Mouse (Mus musculus) intestine, embryonic 16.5 days (tissue): ENCODE results near the gene Tbc1d12. TPM values are rescaled to one million over a fixed set of nuclear protein-coding genes. Genes with fewer than 3 reads are reported as not detected.

Experiments used
- ATAC-seq: fragments of 200-750 bp; cut with Nextera tagmentation; 2 replicates; pipeline ENCODE4 v1.8.0; 2017; ENCODE audit warnings: moderate TSS enrichment, moderate library complexity
- H3K27ac ChIP-seq: fragments of 300-500 bp; sonication (generic); 2 replicates; pipeline ENCODE4 v1.5.1; 2014; ENCODE audit warnings: mild to moderate bottlenecking, low read length
- H3K27me3 ChIP-seq: fragments of 300-500 bp; sonication (generic); replicated peaks from 2 replicates; pipeline ENCODE4 v1.6.1; 2014; ENCODE audit warnings: low read length, control low read depth, mixed read lengths; ENCODE audit not compliant: control insufficient read depth, insufficient read depth
- H3K36me3 ChIP-seq: fragments of 300-500 bp; sonication (generic); 2 replicates; pipeline ENCODE4 v1.6.1; 2014; ENCODE audit warnings: low read length, control low read depth; ENCODE audit not compliant: control insufficient read depth, insufficient read depth
- H3K4me1 ChIP-seq: fragments of 300-500 bp; sonication (generic); 2 replicates; pipeline ENCODE4 v1.6.1; 2014; ENCODE audit warnings: low read length, control low read depth, mixed read lengths; ENCODE audit not compliant: control insufficient read depth, insufficient read depth
- H3K4me2 ChIP-seq: fragments of 300-500 bp; sonication (generic); 2 replicates; pipeline ENCODE4 v1.6.1; 2014; ENCODE audit warnings: low read depth, low read length, control low read depth
- H3K4me3 ChIP-seq: fragments of 300-500 bp; sonication (generic); 2 replicates; pipeline ENCODE4 v1.5.1; 2014; ENCODE audit warnings: mild to moderate bottlenecking, low read length
- H3K9ac ChIP-seq: fragments of 300-500 bp; sonication (generic); 2 replicates; pipeline ENCODE4 v1.6.1; 2014; ENCODE audit warnings: low read depth, low read length
- H3K9me3 ChIP-seq: fragments of 300-500 bp; sonication (generic); 2 replicates; pipeline ENCODE4 v1.6.1; 2016; ENCODE audit warnings: low read length, control low read depth; ENCODE audit not compliant: control insufficient read depth
- whole genome bisulfite sequencing: fragments of 180-500 bp; shearing (Covaris S2); extraction: QIAGEN DNeasy Blood & Tissue Kit; methylation state at CpG from one replicate; pipeline ENCODE4 v1.1.7; 2014; 5-methylcytosine and 5-hydroxymethylcytosine counted together
- polyA plus RNA-seq: library from polyadenylated mRNA; unstranded; fragments of >200 nt; fragmentation: Nextera tagmentation; extraction: Ambion mirVana; gene quantifications from 2 replicates; pipeline ENCODE4 v1.2.1, GENCODE M21; 2015

Tbc1d12 gene
- 1.0 TPM in 2 replicates for polyA plus RNA-seq

DNA sequence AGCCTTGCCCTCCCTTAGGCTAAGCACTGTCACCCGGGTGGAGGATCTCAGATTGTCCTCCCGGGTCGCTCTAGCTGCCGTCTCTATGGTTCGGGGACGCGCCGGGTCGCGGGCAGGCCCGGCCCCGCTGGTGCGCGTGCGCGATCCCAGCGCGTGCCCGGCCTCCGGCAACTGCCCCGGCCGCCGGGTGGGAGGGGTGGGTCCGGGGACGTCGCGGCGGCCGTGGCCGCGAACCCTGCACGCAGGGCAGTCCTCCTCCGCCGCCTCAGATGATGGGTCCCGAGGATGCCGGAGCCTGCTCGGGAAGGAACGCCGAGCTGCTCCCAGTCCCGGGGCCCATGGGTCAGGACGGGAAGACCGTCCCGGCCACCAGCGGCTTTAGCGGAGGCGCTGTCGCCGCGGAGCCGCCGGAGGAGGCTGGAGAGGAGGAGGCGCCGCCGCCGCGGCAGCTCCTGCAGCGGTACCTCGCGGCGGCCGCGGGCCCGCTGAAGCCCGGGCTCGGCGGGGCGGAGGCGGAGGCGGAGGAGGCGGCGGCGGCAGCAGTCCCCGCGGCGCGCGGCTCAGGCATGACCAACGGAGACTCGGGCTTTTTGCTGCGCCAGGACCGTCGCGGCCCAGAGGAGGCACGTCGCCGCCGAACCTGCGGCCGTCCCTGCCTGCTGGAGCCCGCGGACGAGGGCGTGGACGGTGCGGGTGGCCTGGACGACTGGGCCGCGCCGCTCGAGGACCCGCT, at the start of gene Tbc1d12:
Gene Tbc1d12, plus strand, starts transcription at position 142 of the 733 bp plus-strand sequence.
- peak within 1 kb of the TSS; percentile 86 for H3K9ac ChIP-seq
- WGBS, result under 1% methylated on average over 63 of the region's 101 CpGs
- H3K27ac ChIP-seq, result peak within 1 kb of the TSS; percentile 86
- ATAC-seq, result peak; percentile 94
- 0 out of 2 replicates have a peak, but pooled peaks cover 3% of the 10 kb centered on the region for H3K4me1 ChIP-seq
- peak within 1 kb of the TSS; percentile 87 for H3K4me3 ChIP-seq
- peak within 1 kb of the TSS; percentile 76 for H3K4me2 ChIP-seq
- H3K9me3 ChIP-seq, result no peaks in the 10 kb centered on the region
- H3K27me3 ChIP-seq, result no peaks in the 10 kb centered on the region
- H3K36me3 ChIP-seq, result no peaks in the 10 kb centered on the region

DNA sequence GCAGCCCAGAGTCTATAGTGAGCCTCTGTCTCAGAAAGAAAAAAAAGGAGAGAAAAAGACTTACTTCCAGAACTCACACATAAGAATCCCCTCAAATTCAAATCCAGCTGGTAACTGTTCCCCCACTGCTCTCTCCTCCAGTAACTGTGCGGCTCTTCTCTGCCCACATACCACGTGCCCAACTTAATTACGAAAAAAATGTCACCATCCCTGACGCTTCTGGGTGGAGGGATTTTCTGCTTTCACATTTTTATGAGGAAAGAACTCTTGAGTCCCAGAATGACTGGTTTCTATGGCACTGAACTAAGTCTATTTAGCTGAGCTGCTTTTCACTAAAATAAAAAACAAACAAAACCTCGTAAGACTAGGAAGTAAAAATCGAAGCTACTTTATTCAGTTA, 48.6 kb upstream of the Tbc1d12 start:
- H3K27me3 ChIP-seq, result no peaks in the 10 kb centered on the region
- H3K4me2 ChIP-seq, result no peak overlapping the region
- ATAC-seq, result no peak
- no peaks in the 10 kb centered on the region for H3K4me1 ChIP-seq
- H3K36me3 ChIP-seq, result peaks cover 7% of the 10 kb centered on the region; the same call in 1 of the 2 replicates
- H3K9ac ChIP-seq, result no peak overlapping the region
- no peak overlapping the region for H3K4me3 ChIP-seq
- WGBS, result 89% methylated on average over 6 of the region's 6 CpGs
- H3K27ac ChIP-seq, result no peak overlapping the region
- no peaks in the 10 kb centered on the region for H3K9me3 ChIP-seq

DNA sequence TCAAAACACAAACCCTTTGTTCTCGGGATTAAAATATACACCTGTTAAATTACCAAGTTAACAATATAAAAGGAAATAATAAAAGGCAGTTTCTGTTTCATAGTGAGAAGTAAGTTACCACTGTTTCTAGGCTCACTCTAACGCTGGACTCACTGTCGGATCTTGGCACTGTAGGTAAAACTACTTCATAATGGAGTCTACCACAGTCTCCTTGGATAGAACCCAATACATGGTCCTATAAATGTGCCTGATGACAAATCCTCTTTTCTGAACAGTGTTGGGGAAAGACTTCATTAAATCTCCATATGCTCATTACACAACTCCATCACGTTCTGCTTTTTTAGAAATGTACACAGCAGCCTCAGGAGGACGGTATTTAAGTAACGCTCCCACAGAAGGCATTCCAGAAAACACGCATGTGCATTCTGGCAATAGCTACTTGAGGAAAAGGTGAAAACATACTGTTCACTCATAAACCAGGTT, 42.8 kb upstream of the Tbc1d12 start:
- H3K27me3 ChIP-seq, result no peaks in the 10 kb centered on the region
- no peaks in the 10 kb centered on the region for H3K9me3 ChIP-seq
- no peak overlapping the region for H3K27ac ChIP-seq
- no peaks in the 10 kb centered on the region for H3K4me1 ChIP-seq
- H3K36me3 ChIP-seq, result peaks cover 14% of the 10 kb centered on the region; the same call in 1 of the 2 replicates
- H3K4me3 ChIP-seq, result no peak overlapping the region
- H3K4me2 ChIP-seq, result no peak overlapping the region
- 89% methylated on average over 7 of the region's 7 CpGs for WGBS
- no peak overlapping the region for H3K9ac ChIP-seq
- no peak for ATAC-seq

DNA sequence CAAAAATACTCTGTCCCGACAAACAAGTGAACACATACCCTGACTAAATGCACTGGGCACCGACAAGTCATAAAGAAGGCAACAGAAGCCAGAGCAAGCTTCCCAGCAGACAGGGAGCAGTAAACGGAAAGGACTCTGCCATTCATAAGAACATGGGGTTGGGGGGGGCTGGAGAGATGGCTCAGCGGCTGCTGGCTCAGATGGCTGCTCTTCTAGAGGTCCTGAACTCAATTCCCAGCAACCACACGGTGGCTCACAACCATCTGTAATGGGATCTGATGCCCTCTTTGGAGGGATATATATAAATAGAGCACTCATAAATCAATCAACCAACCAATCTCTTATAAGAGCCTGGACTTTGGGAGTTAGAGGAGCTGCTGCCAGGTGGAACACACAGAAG, 39.8 kb upstream of the Tbc1d12 start:
- H3K36me3 ChIP-seq, result 0 out of 2 replicates have a peak, but pooled peaks cover 11% of the 10 kb centered on the region
- H3K4me3 ChIP-seq, result no peak overlapping the region
- 74% methylated on average over 5 of the region's 5 CpGs for WGBS
- no peak overlapping the region for H3K27ac ChIP-seq
- no peaks in the 10 kb centered on the region for H3K9me3 ChIP-seq
- H3K4me1 ChIP-seq, result no peaks in the 10 kb centered on the region
- H3K9ac ChIP-seq, result no peak overlapping the region
- no peak overlapping the region for H3K4me2 ChIP-seq
- H3K27me3 ChIP-seq, result no peaks in the 10 kb centered on the region
- ATAC-seq, result no peak

DNA sequence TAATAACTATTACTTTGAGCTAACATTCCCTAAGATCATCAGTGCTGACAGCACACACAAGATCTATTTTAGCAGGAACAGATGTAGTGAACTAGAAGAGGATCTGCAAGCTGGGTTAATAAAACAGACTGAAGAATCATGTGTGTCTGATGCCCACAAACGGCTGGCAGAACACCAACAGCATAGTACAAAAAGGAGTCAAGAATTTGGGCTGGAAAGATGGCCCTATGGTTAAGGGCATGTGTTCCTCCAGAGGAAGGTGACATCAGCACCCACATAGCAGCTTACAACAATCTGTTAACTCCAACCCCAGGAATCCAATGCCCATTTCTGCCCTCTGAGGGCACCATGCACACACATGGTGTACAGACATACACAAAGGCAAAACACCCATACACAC, 38.1 kb upstream of the Tbc1d12 start:
- H3K4me2 ChIP-seq, result no peak overlapping the region
- no peak for ATAC-seq
- no peak overlapping the region for H3K9ac ChIP-seq
- H3K9me3 ChIP-seq, result no peaks in the 10 kb centered on the region
- H3K4me3 ChIP-seq, result no peak overlapping the region
- WGBS, result 86% methylated on average over 1 of the region's 1 CpGs
- no peaks in the 10 kb centered on the region for H3K27me3 ChIP-seq
- H3K36me3 ChIP-seq, result 0 out of 2 replicates have a peak, but pooled peaks cover 11% of the 10 kb centered on the region
- no peak overlapping the region for H3K27ac ChIP-seq
- no peaks in the 10 kb centered on the region for H3K4me1 ChIP-seq

DNA sequence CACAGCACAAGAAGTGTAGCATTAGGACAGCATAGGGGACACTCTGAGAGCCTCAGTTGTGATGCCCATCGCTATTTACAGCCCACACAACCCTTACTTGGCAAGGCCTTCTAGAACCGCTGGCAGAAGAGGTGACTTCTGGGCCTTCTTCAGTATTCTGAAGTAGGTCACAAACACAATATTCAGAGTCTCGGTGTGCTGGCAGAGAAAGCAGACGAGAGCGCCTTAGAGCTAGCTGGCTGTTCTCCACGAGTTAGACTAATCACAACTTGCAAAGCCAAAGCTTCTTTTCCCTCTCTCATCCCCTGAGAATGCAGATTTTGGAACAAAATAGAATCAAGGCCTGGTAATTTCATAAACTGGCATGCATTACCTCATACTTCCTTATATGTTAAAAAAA, 37.6 kb upstream of the Tbc1d12 start:
- 0 out of 2 replicates have a peak, but pooled peaks cover 11% of the 10 kb centered on the region for H3K36me3 ChIP-seq
- H3K27me3 ChIP-seq, result no peaks in the 10 kb centered on the region
- no peak overlapping the region for H3K4me2 ChIP-seq
- H3K27ac ChIP-seq, result no peak overlapping the region
- H3K9me3 ChIP-seq, result no peaks in the 10 kb centered on the region
- no peak for ATAC-seq
- no peak overlapping the region for H3K9ac ChIP-seq
- no peak overlapping the region for H3K4me3 ChIP-seq
- no peaks in the 10 kb centered on the region for H3K4me1 ChIP-seq
- 91% methylated on average over 6 of the region's 6 CpGs for WGBS

DNA sequence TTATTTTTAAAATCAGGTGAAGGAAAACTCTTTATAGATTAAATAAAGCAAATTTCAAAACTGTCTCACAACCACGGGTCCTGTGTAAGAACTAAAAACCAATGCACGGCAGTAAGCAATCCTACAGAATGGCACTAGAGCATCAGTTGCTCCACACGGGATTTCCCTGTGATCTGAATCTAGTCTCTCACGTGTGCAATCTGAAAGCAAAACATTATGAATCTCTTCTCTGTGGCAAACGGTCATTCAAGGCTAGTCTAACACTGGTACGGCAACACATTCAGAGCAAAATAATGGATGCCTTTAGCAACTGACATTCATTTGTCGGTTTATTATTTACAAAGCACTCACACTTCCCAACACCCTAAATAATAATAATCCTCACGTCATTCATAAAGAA, 18.2 kb upstream of the Tbc1d12 start:
- H3K9ac ChIP-seq, result peak overlapping the region; percentile 83
- peaks cover 5% of the 10 kb centered on the region for H3K4me1 ChIP-seq
- no peaks in the 10 kb centered on the region for H3K9me3 ChIP-seq
- 34% methylated on average over 8 of the region's 8 CpGs for WGBS
- no peak overlapping the region for H3K27ac ChIP-seq
- no peaks in the 10 kb centered on the region for H3K27me3 ChIP-seq
- peak overlapping the region; percentile 74 for H3K4me2 ChIP-seq
- H3K36me3 ChIP-seq, result peaks cover 7% of the 10 kb centered on the region; the same call in 1 of the 2 replicates
- peak overlapping the region; percentile 74 for H3K4me3 ChIP-seq
- ATAC-seq, result no peak

DNA sequence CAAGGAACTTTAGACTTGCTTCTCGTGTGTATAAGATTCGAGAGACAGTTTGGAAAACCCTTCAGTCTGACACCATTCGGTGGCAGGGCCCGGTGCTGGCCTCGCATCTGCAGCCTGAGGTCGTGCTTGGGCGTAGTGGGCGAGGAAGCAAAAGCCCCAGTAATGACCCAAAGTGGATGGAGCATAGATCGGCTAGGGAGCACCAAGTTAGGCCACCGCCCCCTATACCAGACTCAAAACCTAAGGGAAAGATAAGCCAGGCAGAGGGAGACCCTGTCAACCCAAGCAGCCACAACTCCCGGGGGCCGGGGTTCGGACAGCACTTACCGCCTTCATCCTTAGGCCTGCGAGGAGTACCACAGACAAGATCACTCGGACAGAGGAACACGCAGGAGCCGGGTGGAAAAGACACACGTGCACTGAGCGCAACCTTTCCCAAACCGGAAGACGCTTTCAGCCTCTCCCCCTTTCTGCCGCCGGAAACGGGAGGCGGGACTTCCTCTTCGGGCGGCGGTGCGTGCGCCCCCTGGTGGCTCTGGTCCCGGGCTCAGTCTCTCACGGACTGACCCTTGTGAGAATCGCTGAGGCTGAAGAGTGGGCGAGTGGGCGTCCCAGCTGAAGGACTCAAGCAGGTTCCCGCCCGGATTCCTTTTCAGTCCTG, 17.5 kb upstream of the Tbc1d12 start, which contains the start of gene Noc3l:
Gene Noc3l, minus strand, starts transcription at position 472 of the 661 bp plus-strand sequence.
- Histone ChIP-seq H3K27me3 (no peaks in the 10 kb centered on the region), H3K4me1 (peaks cover 5% of the 10 kb centered on the region), H3K9ac (peak within 1 kb of the TSS; percentile 83), H3K9me3 (no peaks in the 10 kb centered on the region), H3K36me3 (peaks cover 6% of the 10 kb centered on the region; the same call in 1 of the 2 replicates), H3K27ac (0 out of 2 replicates have a peak within 1 kb of the TSS, but pooled peaks have one; percentile 2), H3K4me2 (peak within 1 kb of the TSS; percentile 74), H3K4me3 (peak within 1 kb of the TSS; percentile 74)
- ATAC-seq, result peak; percentile 99
- under 1% methylated on average over 38 of the region's 38 CpGs for WGBS

DNA sequence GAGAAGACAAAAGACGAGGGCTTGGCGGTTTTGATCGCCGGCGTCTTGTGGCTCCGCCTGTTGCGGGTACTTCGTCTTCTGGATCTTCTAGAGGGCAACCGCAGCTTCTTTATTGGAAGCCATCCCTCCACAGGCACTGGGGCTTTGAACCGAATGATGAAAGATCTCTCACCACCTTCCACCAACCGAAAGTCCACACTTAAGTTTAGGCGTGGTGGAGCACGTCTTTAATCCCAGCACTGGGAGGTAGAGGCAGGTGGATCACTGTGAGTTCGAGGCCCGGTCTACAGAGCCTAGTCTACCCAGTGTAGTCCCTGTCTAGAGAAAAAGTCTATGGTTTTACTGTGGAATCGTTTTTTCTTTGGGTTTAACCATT, 17.0 kb upstream of the Tbc1d12 start:
- 10% methylated on average over 16 of the region's 16 CpGs for WGBS
- H3K4me1 ChIP-seq, result peaks cover 5% of the 10 kb centered on the region
- peak overlapping the region; percentile 74 for H3K4me2 ChIP-seq
- H3K9ac ChIP-seq, result peak overlapping the region; percentile 83
- 0 out of 2 replicates have a peak, but pooled peaks cover under 1% of the 10 kb centered on the region for H3K36me3 ChIP-seq
- peak overlapping the region; percentile 74 for H3K4me3 ChIP-seq
- no peaks in the 10 kb centered on the region for H3K27me3 ChIP-seq
- no peak overlapping the region for H3K27ac ChIP-seq
- ATAC-seq, result peak; percentile 65
- no peaks in the 10 kb centered on the region for H3K9me3 ChIP-seq
